Mouse (Mus musculus): ENCODE results near the gene Gbp2. TPM values are rescaled to one million over a fixed set of nuclear protein-coding genes. Genes with fewer than 3 reads are reported as not detected.
A peak's percentile ranks its signal among the peaks of the same experiment; 100 is the strongest.

The Gbp2 gene
- total and polyA plus RNA-seq, 3 experiments = 0.03 to 0.04 TPM; not detected in 1

DNA sequence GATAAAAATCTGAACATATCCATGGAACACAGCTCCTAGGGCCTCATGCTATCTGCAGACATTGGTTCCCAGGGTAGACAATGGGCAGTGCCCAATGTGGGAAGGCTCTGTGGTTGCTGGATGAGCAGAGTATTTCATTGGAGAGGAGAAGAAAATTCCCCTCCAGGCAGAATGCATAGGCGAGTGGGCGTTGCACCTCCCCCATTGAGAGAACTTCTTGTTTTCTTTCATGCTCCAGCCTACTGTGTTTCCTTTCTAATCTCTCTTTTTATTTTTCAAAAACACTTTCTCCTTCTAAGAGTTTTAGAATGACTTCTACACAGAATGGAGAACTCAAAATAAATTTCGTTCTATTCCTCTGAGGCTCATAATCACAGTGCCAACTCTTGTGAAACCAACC, 1.7 kb upstream of the Gbp2 start:
- Histone ChIP-seq H3K9ac (ENCODE audit: control insufficient read depth, low read depth, low read length, poor library complexity, severe bottlenecking) (no peak overlapping the region), H3K9me3 (replicated peaks; ENCODE audit: insufficient read depth, low read length) (no peaks in the 10 kb centered on the region), H3K79me2 (ENCODE audit: control insufficient read depth, insufficient read depth, low read length, poor library complexity) (no peaks in the 10 kb centered on the region), H3K4me1 (ENCODE audit: control insufficient read depth in 1 of 2, insufficient read depth in 2 of 2, low read length in 2 of 2) (peaks cover 0 to 5% of the 10 kb centered on the region in 2 experiments; a peak in 2 of 4 replicates), H3K27ac (ENCODE audit: control insufficient read depth, low read depth, low read length) (no peak overlapping the region), H3K36me3 (ENCODE audit: control insufficient read depth in 1 of 2, insufficient read depth in 2 of 2, low read length in 2 of 2) (peaks cover 0 to 5% of the 10 kb centered on the region in 2 experiments; a peak in 2 of 4 replicates), H3K27me3 (ENCODE audit: control insufficient read depth in 1 of 2, insufficient read depth in 2 of 2, low read length in 2 of 2) (no peaks in the 10 kb centered on the region; a peak in 1 of 4 replicates), H3K4me3 (ENCODE audit: control insufficient read depth in 1 of 2, insufficient read depth in 1 of 2, low read depth in 2 of 2, low read length in 2 of 2) (no peak overlapping the region)
- TF ChIP-seq UBTF (IDR thresholded peaks at IDR 0.05; ENCODE audit: borderline replicate concordance, insufficient read depth, low read depth, low read length) (no peak), USF2 (IDR thresholded peaks at IDR 0.05; ENCODE audit: borderline replicate concordance in 1 of 2, insufficient read depth in 1 of 2, low read depth in 1 of 2, low read length in 2 of 2) (no peak), EP300 (IDR thresholded peaks at IDR 0.05; ENCODE audit: low read depth in 1 of 2, low read length in 2 of 2) (no peak), SIN3A (IDR thresholded peaks at IDR 0.05; ENCODE audit: low read length) (no peak), JUND (IDR thresholded peaks at IDR 0.05; ENCODE audit: low read depth, low read length) (no peak), TCF12 (IDR thresholded peaks at IDR 0.05; ENCODE audit: low read depth, low read length) (no peak), KAT2A (conservative IDR thresholded peaks at IDR 0.05; ENCODE audit: low read depth, low read length) (no peak), GATA1 (IDR thresholded peaks at IDR 0.05; ENCODE audit: low read depth, low read length) (no peak), ETS1 (IDR thresholded peaks at IDR 0.05; ENCODE audit: low read depth, low read length) (no peak), MYC (IDR thresholded peaks at IDR 0.05; ENCODE audit: low read depth, low read length) (no peak), ZC3H11A (IDR thresholded peaks at IDR 0.05; ENCODE audit: low read depth, low read length) (no peak), TBP (IDR thresholded peaks at IDR 0.05; ENCODE audit: low read depth, low read length) (no peak)
- peak; percentile 12 for DNase-seq (ENCODE audit: low read depth, low spot score)

DNA sequence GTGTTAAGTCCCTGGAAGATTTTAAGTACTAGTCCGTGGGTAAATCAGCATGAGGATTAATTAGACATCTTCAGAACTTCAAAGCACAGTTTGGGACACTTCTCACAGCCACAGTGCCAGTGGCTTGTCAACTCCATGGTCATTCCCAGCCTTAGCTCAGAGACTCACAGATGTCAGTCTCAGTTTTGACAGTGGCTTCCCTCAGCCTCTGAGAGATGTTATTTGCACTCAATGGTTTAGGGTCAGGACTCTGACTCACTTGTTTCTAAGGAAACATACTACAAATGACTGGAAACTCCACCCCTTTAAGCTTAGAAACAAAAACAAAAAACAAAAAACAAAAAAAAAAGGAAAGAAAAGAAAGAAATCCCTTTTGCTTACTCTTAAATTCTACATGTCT, 796 bp upstream of the Gbp2 start:
- Histone ChIP-seq H3K27me3 (ENCODE audit: control insufficient read depth in 1 of 2, insufficient read depth in 2 of 2, low read length in 2 of 2) (peaks cover 0 to 2% of the 10 kb centered on the region in 2 experiments; a peak in 2 of 4 replicates), H3K9me3 (replicated peaks; ENCODE audit: insufficient read depth, low read length) (no peaks in the 10 kb centered on the region), H3K27ac (ENCODE audit: control insufficient read depth, low read depth, low read length) (no peak overlapping the region), H3K4me1 (ENCODE audit: control insufficient read depth in 1 of 2, insufficient read depth in 2 of 2, low read length in 2 of 2) (peaks cover 0 to 5% of the 10 kb centered on the region in 2 experiments; a peak in 2 of 4 replicates), H3K79me2 (ENCODE audit: control insufficient read depth, insufficient read depth, low read length, poor library complexity) (no peaks in the 10 kb centered on the region), H3K4me3 (ENCODE audit: control insufficient read depth in 1 of 2, insufficient read depth in 1 of 2, low read depth in 2 of 2, low read length in 2 of 2) (peak overlapping the region in 1 of 2 experiments; percentile 88; a peak in 2 of 4 replicates), H3K9ac (ENCODE audit: control insufficient read depth, low read depth, low read length, poor library complexity, severe bottlenecking) (no peak overlapping the region), H3K36me3 (ENCODE audit: control insufficient read depth in 1 of 2, insufficient read depth in 2 of 2, low read length in 2 of 2) (peaks cover 0 to 5% of the 10 kb centered on the region in 2 experiments; a peak in 2 of 4 replicates)
- DNase-seq (ENCODE audit: low read depth, low spot score) = peak; percentile 30
- TF ChIP-seq ZKSCAN1 (IDR thresholded peaks at IDR 0.05; ENCODE audit: low read depth, low read length) (no peak), UBTF (IDR thresholded peaks at IDR 0.05; ENCODE audit: borderline replicate concordance, insufficient read depth, low read depth, low read length) (no peak), ZMIZ1 (IDR thresholded peaks at IDR 0.05; ENCODE audit: low read depth, low read length) (no peak), MEF2A (IDR thresholded peaks at IDR 0.05; ENCODE audit: extremely low read depth, insufficient replicate concordance, low read depth, low read length, poor library complexity, severe bottlenecking) (no peak)
